Mouse (Mus musculus): ENCODE data around the gene Slc24a3. TPM values are rescaled to one million over a fixed set of nuclear protein-coding genes. Genes with fewer than 3 reads are reported as not detected.

The Slc24a3 gene
- polyA plus RNA-seq, 1 experiment = 20.5 TPM

DNA sequence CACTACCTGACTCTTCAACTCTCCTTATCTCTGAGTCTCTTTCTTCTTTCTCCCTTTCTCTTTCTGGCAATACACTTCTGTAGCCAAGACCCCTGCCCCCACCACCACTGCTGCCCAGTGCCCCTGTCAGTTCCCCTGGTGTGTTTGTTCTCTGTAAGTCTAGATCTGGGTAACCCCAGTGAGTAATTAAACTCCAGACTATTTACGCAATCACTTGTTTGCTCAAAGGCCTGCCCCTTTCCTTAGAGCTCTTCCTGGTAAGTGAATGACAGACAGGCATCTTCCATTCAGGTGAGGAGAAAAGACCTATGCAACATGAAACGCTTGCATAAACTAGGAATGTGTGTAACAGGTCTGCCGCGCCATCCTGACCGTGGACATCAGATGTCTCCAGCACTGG, 430.3 kb downstream of the Slc24a3 start:
- no peak for DNase-seq (ENCODE audit: low read depth)
- TF ChIP-seq POLR2A (IDR thresholded peaks at IDR 0.05; ENCODE audit: borderline replicate concordance, extremely low read depth, insufficient read depth, insufficient read length, poor library complexity, severe bottlenecking) = no peak

GRCm38 (mm10) chr2:145607844-145608243, 440.3 kb downstream of the Slc24a3 start:
- DNase-seq (ENCODE audit: low read depth) = no peak
- TF ChIP-seq CTCF (IDR thresholded peaks at IDR 0.05; ENCODE audit: borderline replicate concordance, extremely low read depth, insufficient read depth, insufficient read length) = no peak
- no peak for TF ChIP-seq POLR2A (IDR thresholded peaks at IDR 0.05; ENCODE audit: borderline replicate concordance, extremely low read depth, insufficient read depth, insufficient read length, poor library complexity, severe bottlenecking)

DNA sequence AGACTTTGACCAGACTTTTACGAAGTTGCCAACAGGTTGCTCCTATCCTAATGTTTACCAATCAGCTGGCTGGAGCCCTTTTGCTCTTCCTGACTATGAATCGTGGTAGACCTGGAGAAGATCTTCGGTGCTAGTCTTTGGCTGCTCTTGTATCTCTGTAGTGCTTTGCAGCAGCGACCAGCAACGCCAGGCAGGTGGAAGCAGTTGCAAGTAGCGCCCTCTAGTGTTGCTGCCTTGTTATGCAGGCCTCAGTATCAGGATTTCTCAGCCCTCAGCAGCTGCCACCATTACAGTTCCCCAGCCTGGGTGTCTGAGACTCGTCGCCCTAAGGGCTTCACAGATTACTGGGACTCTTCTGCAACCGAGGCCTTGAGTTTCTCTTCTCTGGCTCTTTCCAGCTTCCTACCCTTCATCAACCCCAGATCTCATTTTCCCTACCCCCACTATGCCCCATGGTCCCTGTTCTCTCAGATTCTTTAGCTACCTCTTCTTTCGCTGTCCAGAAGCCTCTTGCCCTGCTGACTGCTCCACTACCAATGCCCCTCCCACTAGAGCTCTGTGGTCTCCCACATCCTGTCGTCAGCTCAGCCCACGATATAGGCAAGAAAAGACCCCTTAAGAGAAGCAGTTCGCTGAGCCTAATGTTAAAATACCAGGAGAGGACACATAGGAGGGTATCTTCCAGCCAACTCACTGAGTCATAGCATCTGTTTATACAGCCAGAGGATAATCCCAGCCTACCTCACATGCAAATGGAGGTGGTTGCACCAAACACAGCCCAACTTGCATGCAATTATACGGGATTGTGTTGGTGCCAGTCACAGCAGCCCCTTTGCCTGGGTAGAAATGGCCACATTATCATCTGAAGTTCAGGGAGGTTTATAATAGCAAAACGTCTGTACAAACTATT, 443.5 kb downstream of the Slc24a3 start:
- TF ChIP-seq POLR2A (IDR thresholded peaks at IDR 0.05; ENCODE audit: borderline replicate concordance, extremely low read depth, insufficient read depth, insufficient read length, poor library complexity, severe bottlenecking) (no peak), CTCF (IDR thresholded peaks at IDR 0.05; ENCODE audit: borderline replicate concordance, extremely low read depth, insufficient read depth, insufficient read length) (peak; percentile 81)
- DNase-seq (ENCODE audit: low read depth) = peak; percentile 49

DNA sequence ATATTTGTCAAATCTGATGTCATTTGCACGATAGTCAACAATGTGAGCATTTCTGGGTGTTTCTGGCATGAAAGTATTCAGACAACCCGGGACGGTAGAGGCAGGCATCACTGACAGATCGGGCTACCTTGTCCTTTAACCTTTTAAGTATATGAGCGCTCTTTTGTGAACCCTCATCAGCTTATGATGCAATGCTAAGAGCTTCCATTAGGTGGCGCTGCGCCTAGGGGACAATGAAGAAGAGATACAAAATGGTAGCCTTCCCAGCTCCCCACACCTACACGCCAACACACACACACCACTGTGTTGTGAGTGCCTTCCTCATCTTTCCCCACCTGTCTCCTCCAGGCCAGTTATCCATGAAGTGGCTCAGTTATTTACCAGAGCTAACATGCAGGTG, 445.4 kb downstream of the Slc24a3 start:
- TF ChIP-seq CTCF (IDR thresholded peaks at IDR 0.05; ENCODE audit: borderline replicate concordance, extremely low read depth, insufficient read depth, insufficient read length) (peak; percentile 41; the same call in 1 of the 2 replicates), POLR2A (IDR thresholded peaks at IDR 0.05; ENCODE audit: borderline replicate concordance, extremely low read depth, insufficient read depth, insufficient read length, poor library complexity, severe bottlenecking) (no peak)
- DNase-seq (ENCODE audit: low read depth) = no peak

DNA sequence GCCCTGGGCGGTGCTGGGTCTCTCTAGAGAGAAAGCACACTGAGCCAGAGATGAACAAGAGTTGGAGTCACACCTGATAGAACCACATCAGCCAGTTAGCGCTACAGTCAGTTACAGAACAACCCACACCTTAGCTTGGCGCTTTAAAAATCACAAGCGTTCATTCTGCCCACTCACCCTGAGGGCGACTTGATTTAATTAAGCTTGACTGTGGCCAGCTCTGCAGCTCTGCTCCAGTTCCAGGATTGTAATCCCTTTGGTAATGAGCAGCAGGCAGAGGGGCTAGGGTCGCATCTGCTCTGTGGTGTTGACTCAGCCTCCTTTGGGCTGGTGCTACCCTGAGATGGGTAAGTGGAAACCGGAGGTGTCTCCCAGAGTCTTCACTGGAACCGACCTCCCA, 446.2 kb downstream of the Slc24a3 start:
- peak; percentile 38 for DNase-seq (ENCODE audit: low read depth)
- TF ChIP-seq CTCF (IDR thresholded peaks at IDR 0.05; ENCODE audit: borderline replicate concordance, extremely low read depth, insufficient read depth, insufficient read length) (no peak), POLR2A (IDR thresholded peaks at IDR 0.05; ENCODE audit: borderline replicate concordance, extremely low read depth, insufficient read depth, insufficient read length, poor library complexity, severe bottlenecking) (no peak)

- TF ChIP-seq CTCF (IDR thresholded peaks at IDR 0.05; ENCODE audit: borderline replicate concordance, extremely low read depth, insufficient read depth, insufficient read length) (no peak), POLR2A (IDR thresholded peaks at IDR 0.05; ENCODE audit: borderline replicate concordance, extremely low read depth, insufficient read depth, insufficient read length, poor library complexity, severe bottlenecking) (no peak)
- DNase-seq (ENCODE audit: low read depth) = peak; percentile 33
These were observed 452.1 kb downstream of the Slc24a3 start for GRCm38 (mm10) chr2:145619688-145620087.

- no peak for DNase-seq (ENCODE audit: low read depth)
- TF ChIP-seq POLR2A (IDR thresholded peaks at IDR 0.05; ENCODE audit: borderline replicate concordance, extremely low read depth, insufficient read depth, insufficient read length, poor library complexity, severe bottlenecking) (no peak), CTCF (IDR thresholded peaks at IDR 0.05; ENCODE audit: borderline replicate concordance, extremely low read depth, insufficient read depth, insufficient read length) (no peak)
These were observed 453.2 kb downstream of the Slc24a3 start for GRCm38 (mm10) chr2:145620709-145621108.

GRCm38 (mm10) chr2:145621119-145621518, 453.6 kb downstream of the Slc24a3 start:
- TF ChIP-seq POLR2A (IDR thresholded peaks at IDR 0.05; ENCODE audit: borderline replicate concordance, extremely low read depth, insufficient read depth, insufficient read length, poor library complexity, severe bottlenecking) (no peak), CTCF (IDR thresholded peaks at IDR 0.05; ENCODE audit: borderline replicate concordance, extremely low read depth, insufficient read depth, insufficient read length) (no peak)
- DNase-seq (ENCODE audit: low read depth) = no peak

- no peak for TF ChIP-seq POLR2A (IDR thresholded peaks at IDR 0.05; ENCODE audit: borderline replicate concordance, extremely low read depth, insufficient read depth, insufficient read length, poor library complexity, severe bottlenecking)
- no peak for TF ChIP-seq CTCF (IDR thresholded peaks at IDR 0.05; ENCODE audit: borderline replicate concordance, extremely low read depth, insufficient read depth, insufficient read length)
- DNase-seq (ENCODE audit: low read depth) = peak; percentile 62
These were observed 463.7 kb downstream of the Slc24a3 start for GRCm38 (mm10) chr2:145631123-145631798.

DNA sequence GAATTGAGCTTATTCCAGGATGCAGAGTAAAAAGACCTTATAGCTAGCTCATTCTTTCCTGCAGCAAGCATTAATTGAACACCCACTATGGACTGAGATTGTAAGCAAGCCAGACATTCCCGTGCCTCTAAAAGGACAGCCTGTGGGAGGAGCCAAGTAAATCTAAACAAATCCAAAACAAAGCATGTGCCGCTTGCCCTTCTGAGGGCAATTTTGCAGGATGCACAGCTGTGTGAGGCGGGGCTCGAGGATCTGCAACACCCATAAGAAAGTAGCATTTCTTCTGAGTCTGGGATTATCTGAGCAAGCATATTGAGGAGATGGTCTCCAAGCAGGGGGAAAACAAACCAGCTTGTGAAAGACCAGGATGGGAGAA, 464.2 kb downstream of the Slc24a3 start:
- peak; percentile 62 for DNase-seq (ENCODE audit: low read depth)
- TF ChIP-seq POLR2A (IDR thresholded peaks at IDR 0.05; ENCODE audit: borderline replicate concordance, extremely low read depth, insufficient read depth, insufficient read length, poor library complexity, severe bottlenecking) (no peak), CTCF (IDR thresholded peaks at IDR 0.05; ENCODE audit: borderline replicate concordance, extremely low read depth, insufficient read depth, insufficient read length) (no peak)

DNA sequence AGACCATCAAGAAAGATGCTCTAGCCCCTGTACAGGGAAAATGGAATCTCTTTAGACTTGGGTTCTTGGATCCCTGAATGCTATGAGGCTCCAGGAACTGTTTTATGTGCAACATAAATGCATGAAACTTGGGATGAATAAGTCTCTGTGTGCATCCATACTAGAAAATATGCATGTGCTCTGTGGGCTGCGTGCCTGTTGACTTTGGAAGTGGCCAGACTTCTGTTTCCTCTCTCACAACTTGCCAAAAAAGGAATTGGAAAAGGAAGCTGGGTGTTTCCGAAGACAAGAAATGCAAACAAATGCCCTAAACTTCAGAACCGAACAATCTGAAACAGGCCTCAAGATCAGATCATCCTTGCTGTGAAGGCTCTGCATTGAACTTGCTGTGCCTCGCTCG, 466.3 kb downstream of the Slc24a3 start:
- no peak for DNase-seq (ENCODE audit: low read depth)
- no peak for TF ChIP-seq POLR2A (IDR thresholded peaks at IDR 0.05; ENCODE audit: borderline replicate concordance, extremely low read depth, insufficient read depth, insufficient read length, poor library complexity, severe bottlenecking)
- no peak for TF ChIP-seq CTCF (IDR thresholded peaks at IDR 0.05; ENCODE audit: borderline replicate concordance, extremely low read depth, insufficient read depth, insufficient read length)

All from brain, embryonic 14.5 days (tissue).